Mouse (Mus musculus) frontal cortex, postnatal 14 days (tissue): ENCODE data around the gene Hspb2.

Experiments
- DNase-seq, 2 experiments: peaks; one replicate each; pipeline ENCODE4 v3.0.0; 2022; ENCODE audit warnings: low spot score in 2 of 2

The Hspb2 gene

GRCm38 (mm10) chr9:50752054-50752602 is at the start of gene Hspb2:
Hspb2 (minus strand) TSS chr9:50752354.
- DNase-seq: no peak

GRCm38 (mm10) chr9:50800985-50801384 is 48.8 kb upstream of the Hspb2 start:
- no peak for DNase-seq

DNA sequence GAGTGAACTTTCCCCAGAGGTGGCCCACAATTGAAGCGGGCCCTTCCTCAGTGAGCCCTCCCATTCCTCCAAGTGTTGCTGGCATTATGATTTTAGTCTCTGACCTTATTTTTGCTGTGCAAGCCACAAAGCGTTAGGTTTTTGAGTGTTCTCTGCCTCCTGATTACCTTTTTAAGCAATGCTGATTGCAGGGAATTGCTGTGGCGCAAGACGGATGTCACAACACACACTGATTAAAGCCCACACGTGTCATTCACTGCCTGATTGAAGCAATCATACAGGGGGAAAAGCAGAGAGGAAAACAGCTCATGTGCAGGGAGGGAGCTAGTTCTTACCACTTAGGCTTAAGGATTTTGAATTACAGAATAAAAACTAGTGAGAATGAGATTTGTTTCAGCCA is 46.2 kb upstream of the Hspb2 start:
- no peak for DNase-seq

DNA sequence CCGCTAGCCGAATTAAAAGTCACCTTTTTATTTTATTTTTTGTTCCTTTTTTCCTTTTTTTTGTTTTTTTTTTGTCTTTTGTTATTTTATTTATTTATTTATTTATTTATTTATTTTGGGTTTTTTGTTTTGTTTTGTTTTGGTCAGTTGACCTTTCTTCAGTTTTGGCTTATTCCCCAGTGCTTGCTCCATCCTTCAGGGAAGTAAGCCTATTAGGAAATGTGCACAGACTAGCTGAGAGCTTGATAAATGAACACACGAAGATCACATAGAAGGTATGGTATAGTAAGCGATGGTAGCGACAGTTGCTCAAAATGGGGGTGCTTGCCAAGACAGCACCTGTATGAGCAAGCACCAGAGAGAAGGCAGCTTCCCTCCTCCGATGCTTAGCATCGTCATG is 45.5 kb upstream of the Hspb2 start:
- no peak for DNase-seq

DNA sequence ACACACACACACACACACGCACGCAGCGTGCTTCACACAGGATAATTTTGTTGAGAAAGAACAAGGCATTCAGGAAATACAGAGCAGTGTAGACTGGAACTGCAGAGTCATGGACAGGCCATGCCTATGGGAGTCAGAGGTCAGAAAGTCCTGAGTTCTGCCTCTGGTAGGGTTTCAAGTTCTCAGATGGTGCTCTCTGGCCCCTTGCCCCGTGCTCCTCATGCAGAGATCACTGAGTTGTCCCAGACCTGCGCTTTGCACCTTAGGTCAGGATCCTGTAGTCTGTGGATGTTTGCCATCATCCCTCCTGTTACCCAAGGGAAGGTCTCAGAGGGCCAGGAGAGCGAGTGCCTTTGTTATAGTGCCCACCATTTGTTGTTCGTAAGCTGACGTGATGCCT is 44.6 kb upstream of the Hspb2 start:
- no peak for DNase-seq

DNA sequence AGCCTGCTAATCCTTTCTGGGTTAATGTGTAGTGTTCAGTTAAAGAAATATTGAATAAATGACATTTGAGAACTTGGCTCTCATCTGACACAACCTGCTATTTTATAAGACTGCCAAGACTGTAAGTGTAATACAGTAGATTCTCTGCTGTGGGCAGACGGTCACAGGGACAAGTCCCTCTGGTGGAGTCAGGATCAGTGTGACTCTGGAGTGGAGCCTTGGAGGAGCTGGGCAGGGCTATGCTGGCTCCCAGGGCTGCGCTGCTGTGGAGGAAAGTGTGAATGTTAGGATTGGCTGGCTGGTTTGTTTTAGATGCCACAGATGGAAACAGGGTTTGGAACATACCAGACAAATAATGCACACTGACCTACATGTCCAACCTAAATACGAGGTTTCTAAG is 43.1 kb upstream of the Hspb2 start:
- DNase-seq: no peak

DNA sequence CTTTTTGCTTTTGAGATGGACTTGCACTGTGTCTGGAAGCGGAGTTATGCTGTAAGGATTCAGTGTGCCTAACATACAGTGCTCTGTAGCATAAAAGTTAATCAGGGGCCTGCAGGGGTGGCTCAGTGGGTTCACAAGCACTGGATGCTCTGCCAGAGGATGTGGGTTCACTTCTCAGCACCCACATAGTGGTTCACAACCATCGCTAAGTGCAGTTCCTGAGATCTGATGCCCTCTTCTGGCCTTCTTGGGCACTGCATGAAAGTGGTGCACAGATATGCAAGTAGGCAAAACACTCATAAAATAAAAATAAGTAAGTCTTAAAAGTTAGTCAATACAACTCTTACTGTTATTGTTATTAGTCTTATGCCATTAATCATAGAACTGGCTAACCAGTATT is 30.0 kb upstream of the Hspb2 start:
- DNase-seq: peak in 1 of 2 experiments; percentile 21

GRCm38 (mm10) chr9:50776162-50776760 is 24.1 kb upstream of the Hspb2 start:
- DNase-seq: no peak

- DNase-seq: no peak
These were observed 23.5 kb upstream of the Hspb2 start for GRCm38 (mm10) chr9:50775662-50776126.

- peak; percentile 78 to 84 for DNase-seq
These were observed 22.9 kb upstream of the Hspb2 start, which contains the start of the genes Alg9 and 1110032A03Rik for GRCm38 (mm10) chr9:50774991-50775612. Alg9 (plus strand) TSS chr9:50775019. 1110032A03Rik (minus strand) TSS chr9:50775520.

DNA sequence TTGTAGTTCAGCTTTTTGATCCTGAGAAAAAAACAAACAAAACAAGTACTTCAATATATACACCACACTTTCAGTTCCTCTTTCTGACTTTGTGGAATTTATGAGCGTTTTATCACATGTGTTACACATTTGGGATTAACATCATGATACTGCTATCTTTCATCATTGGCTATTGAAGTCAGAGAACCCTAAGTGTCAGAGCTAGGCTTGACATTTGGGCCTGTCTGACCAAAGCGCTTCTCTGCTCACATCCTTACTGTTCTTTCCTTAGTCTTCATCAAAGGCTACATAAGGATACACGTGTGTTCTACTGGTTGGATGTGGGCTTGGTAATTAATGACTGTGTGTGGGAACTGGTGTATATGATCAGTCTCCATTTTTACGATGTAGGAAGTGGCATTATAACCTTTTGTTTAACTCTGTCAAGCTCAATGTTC is 21.9 kb upstream of the Hspb2 start:
- no peak for DNase-seq

DNA sequence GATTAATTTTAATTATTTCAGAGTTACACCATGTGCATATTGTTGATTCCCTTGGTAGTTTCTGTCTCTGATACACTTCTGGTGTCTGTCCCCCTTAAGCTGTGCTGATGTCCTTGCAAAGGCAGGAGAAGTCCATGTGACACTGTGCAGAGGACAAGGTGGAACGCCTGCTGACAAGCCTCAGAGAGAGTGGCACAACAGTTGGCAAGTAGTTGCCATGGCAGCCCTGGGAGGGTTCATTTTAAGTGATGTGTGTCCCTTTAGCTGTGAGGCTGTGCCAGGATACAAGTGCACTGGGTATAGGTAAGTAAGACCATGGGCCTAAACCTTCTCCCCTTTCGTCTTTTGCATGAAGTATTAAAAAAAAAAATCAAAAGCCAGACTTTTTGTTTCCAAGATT is 17.9 kb upstream of the Hspb2 start:
- DNase-seq: no peak

DNA sequence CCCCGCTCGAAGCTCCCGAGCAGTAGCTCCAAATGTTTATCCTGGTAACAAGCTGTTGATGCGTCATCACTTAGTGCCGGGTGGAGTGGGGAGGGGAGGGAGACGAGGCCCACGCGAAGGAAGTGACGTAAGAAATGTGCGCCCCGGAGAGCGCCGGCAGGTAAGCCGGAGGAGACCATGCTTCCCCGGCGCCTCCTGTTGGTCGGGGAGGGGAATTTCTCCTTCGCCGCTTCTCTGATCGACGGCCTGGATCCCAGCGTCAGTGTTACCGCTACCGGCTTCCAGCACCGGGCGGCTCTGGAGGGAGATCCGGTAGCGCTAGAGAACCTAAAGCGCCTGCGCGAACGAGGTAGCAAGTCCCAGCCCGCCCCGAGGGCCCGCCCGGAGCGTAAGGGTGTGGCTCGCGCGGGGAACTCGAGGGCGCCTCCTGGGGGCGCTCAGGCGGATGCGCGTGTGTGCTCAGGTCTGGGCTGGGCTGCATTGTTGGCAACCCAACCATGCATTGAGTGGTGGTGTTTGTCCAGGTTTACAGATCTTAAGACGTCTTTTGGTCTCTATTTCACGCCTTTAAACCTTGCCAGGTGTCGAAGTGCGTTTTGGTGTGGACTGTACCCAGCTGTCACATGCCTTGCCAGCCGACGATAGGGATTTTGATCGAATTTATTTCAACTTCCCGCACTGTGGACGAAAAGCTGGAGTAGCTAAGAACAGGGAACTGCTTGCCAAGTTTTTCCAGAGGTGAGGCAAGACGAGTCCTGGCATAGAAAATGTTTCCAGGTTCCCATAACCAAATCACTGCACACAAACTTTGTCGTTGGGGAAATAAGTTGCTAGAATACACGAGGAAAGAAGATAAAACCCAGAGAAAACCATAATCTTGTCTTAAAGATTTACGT is 16.2 kb upstream of the Hspb2 start, which contains the start of gene Fdxacb1:
Fdxacb1 (plus strand) TSS at position 130 of the 896 bp plus-strand sequence.
- peak; percentile 97 to 98 for DNase-seq

- no peak for DNase-seq
These were observed 15.5 kb upstream of the Hspb2 start for GRCm38 (mm10) chr9:50767531-50768106.

DNA sequence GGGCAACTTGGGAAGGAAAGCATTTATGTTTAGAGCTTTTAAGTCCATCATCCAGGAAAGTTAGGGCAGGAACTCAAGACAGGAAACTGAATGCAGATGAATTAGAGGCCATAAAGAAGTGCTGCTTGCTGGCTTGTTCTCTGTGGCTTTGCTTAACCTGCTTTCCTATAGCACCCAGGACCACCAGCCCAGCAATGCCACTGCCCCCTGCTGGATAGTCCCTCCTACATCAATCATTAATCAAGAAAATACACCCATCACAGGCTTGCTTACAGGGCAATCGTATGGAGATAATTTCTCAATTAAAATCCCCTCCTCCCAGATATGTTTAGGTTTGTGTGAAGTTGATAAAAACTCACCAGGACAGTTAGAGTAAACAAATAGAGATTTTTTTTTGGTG is 11.2 kb upstream of the Hspb2 start:
- no peak for DNase-seq

DNA sequence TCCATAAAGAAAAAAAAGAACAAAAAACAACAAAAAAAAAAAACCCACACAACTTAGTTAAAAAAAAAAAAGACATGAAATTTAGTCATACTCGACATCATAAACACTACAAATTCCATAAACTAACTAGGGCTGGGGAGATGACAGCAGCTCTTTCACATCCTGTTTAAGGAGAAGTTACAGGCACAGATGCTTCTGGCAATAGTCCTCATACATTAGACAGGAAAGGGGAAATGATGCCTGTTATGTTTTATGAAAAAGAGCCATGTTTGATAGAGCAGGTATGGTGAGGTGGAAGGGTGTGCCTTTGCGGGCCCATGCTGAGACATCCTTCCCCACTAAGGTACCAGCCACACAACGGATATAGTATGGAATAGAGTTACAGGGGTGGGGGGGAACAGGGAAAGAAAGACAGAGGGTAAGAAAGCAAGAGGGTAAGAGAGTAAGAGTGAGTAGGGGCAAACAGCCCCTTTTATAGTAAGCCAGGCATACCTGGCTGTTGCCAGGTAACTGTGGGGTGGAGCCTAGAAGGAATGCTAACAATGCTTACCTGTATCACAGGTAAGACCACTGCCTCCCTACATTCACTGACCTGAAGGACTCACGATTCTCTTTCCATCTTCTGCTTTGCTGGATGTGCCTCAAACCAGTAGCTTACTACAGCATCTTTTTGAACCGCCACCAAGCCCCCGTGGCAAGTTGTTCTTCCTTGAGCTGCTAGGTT is 9.5 kb upstream of the Hspb2 start:
- no peak for DNase-seq

- no peak for DNase-seq
These were observed 4.6 kb upstream of the Hspb2 start for GRCm38 (mm10) chr9:50756711-50757110.

GRCm38 (mm10) chr9:50753947-50754346 is 1.8 kb upstream of the Hspb2 start:
- no peak for DNase-seq

DNA sequence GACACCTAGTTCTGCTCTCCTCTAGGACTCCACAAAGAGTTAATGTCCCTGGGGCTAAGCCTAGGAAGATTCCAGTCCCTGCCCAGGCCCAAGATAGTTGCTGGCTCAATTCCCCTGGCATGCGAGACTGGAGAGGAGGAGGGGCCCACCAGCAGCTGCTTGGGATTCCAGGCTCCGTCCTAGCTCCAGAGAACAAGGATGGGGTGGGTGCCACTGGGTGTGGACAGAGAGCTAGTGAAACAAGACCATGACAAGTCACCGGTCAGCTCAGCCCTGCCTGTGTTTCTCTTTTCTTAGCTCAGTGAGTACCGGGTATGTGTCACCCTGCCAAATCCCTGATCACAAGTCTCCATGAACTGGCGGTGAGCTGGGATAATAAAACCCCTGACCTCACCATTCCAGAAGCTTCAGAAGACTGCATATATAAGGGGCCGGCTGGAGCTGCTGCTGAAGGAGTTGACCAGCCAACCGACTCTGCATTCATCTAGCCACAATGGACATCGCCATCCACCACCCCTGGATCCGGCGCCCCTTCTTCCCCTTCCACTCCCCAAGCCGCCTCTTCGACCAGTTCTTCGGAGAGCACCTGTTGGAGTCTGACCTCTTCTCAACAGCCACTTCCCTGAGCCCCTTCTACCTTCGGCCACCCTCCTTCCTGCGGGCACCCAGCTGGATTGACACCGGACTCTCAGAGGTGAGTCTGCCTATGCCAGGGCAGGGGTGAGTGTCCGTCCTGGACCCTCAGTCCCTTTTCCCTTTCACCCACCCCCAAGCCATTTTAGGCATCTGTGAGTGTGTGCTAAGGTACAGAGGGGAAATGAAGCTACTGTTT is 846 bp upstream of the Hspb2 start:
- DNase-seq: no peak

DNA sequence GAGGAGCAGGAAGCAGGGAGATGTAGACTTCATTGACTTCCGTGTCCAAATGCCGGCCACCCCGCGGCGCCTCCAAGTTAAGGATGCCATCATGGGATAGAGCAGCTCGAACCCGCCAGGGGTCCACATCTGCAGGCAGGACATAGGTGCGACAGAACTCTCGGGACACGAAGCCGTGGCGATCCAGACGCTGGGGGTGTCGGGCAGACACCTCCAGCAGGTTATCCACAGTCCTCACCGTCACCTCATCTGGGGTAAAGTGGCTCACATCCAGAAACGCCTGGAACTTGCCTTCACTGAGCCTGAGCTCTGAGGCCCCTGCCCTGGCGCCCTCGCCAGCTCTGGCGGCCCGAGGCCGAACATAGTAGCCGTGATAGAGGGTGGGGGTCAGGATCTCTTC is 831 bp downstream of the Hspb2 start, which contains the start of gene Cryab:
Cryab (plus strand) TSS at position 3 of the 400 bp plus-strand sequence.
- no peak for DNase-seq
